Mouse (Mus musculus) heart, postnatal 0 days (tissue): Measurements from ENCODE around the gene Reep3.

Experiments
- CTCF ChIP-seq: IDR thresholded peaks from 2 replicates; pipeline ENCODE4 v1.5.1; 2016; ENCODE audit warnings: antibody characterized with exemption, control low read depth, low read depth
- EP300 ChIP-seq: IDR thresholded peaks from 2 replicates; pipeline ENCODE4 v1.6.1; 2016; ENCODE audit warnings: antibody characterized with exemption, low read depth

DNA sequence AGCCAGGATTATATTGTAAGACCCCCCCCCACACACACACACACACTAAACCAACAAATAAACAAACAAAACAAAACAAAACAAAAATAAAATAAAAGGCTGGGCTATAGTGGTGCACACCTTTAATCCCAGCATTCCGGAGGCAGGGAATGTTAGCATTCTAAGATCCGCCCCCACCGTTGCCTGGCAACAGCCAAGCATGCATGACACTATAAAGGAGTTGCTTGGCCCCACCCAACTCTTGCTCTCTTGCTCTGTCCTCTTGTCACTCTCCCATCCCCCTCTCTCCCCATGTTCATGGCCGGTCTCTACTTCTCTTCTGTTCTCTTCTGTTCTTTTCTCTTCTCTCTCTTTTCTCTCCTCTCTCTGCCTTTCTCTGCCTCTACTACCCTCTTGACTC, 128.2 kb downstream of the Reep3 start:
- no peak for TF ChIP-seq EP300
- no peak for TF ChIP-seq CTCF
